Mouse (Mus musculus) layer of hippocampus, postnatal 36 days (tissue): Measurements from ENCODE around the gene Efcab5. TPM values are rescaled to one million over a fixed set of nuclear protein-coding genes. Genes with fewer than 3 reads are reported as not detected.

Experiments
- DNase-seq, 2 experiments: peaks; one replicate each; pipeline ENCODE4 v3.0.0; 2022
- total RNA-seq, 2 experiments: library from RNA; stranded (reverse); gene quantifications; 2 replicates each; pipeline ENCODE4 v1.2.3; 2021

Gene Efcab5
- 1 to 10 TPM; 4.3 to 4.5 TPM for total RNA-seq

- DNase-seq = no peak
Observed at GRCm38 (mm10) chr11:77188868-77189267, at the start of gene Efcab5. Efcab5 (minus strand) TSS chr11:77188968.

GRCm38 (mm10) chr11:77235267-77235666, 46.5 kb upstream of the Efcab5 start:
- no peak for DNase-seq

- no peak for DNase-seq
Observed at GRCm38 (mm10) chr11:77231514-77231913, 42.7 kb upstream of the Efcab5 start.

- DNase-seq = no peak
Observed at GRCm38 (mm10) chr11:77230765-77231164, 42.0 kb upstream of the Efcab5 start.

- no peak for DNase-seq
Observed at GRCm38 (mm10) chr11:77216761-77217130, 28.0 kb upstream of the Efcab5 start.

GRCm38 (mm10) chr11:77215951-77216760, 27.4 kb upstream of the Efcab5 start, which contains the start of gene Ssh2:
Ssh2 (plus strand) TSS chr11:77216287.
- DNase-seq = peak; percentile 83 to 84

- DNase-seq = no peak
Observed at GRCm38 (mm10) chr11:77215483-77215882, 26.7 kb upstream of the Efcab5 start.

GRCm38 (mm10) chr11:77214755-77215154, 26.0 kb upstream of the Efcab5 start:
- DNase-seq = peak; percentile 22 to 41

GRCm38 (mm10) chr11:77214142-77214692, 25.4 kb upstream of the Efcab5 start:
- DNase-seq = no peak

GRCm38 (mm10) chr11:77200703-77201102, 11.9 kb upstream of the Efcab5 start:
- no peak for DNase-seq

- DNase-seq = no peak
Observed at GRCm38 (mm10) chr11:77199636-77200035, 10.9 kb upstream of the Efcab5 start.

GRCm38 (mm10) chr11:77196181-77197143, 7.7 kb upstream of the Efcab5 start:
- DNase-seq = no peak

GRCm38 (mm10) chr11:77195360-77196109, 6.8 kb upstream of the Efcab5 start:
- no peak for DNase-seq

- no peak for DNase-seq
Observed at GRCm38 (mm10) chr11:77194762-77195161, 6.0 kb upstream of the Efcab5 start.

- no peak for DNase-seq
Observed at GRCm38 (mm10) chr11:77193941-77194553, 5.3 kb upstream of the Efcab5 start.

- no peak for DNase-seq
Observed at GRCm38 (mm10) chr11:77193410-77193809, 4.6 kb upstream of the Efcab5 start.

GRCm38 (mm10) chr11:77184926-77185325, 3.8 kb downstream of the Efcab5 start:
- no peak for DNase-seq

GRCm38 (mm10) chr11:77182616-77183015, 6.2 kb downstream of the Efcab5 start:
- DNase-seq = no peak

GRCm38 (mm10) chr11:77182041-77182440, 6.7 kb downstream of the Efcab5 start:
- no peak for DNase-seq

- no peak for DNase-seq
Observed at GRCm38 (mm10) chr11:77181528-77181927, 7.2 kb downstream of the Efcab5 start.

GRCm38 (mm10) chr11:77180886-77181285, 7.9 kb downstream of the Efcab5 start:
- DNase-seq = peak; percentile 35 to 38

GRCm38 (mm10) chr11:77179771-77180170, 9.0 kb downstream of the Efcab5 start:
- no peak for DNase-seq
